Mouse (Mus musculus) stomach, embryonic 16.5 days (tissue): ENCODE data around the gene Psat1. TPM values are rescaled to one million over a fixed set of nuclear protein-coding genes. Genes with fewer than 3 reads are reported as not detected.

ENCODE experiments used
- ATAC-seq: fragments of 200-750 bp; cut with Nextera tagmentation; 2 replicates; pipeline ENCODE4 v1.8.0; 2017; ENCODE audit warnings: moderate number of reproducible peaks, moderate TSS enrichment; ENCODE audit not compliant: insufficient read depth, low FRiP score
- H3K27ac ChIP-seq: fragments of 300-500 bp; sonication (generic); 2 replicates; pipeline ENCODE4 v1.5.1; 2014; ENCODE audit warnings: low read length
- H3K27me3 ChIP-seq: fragments of 300-500 bp; sonication (generic); 2 replicates; pipeline ENCODE4 v1.6.1; 2014; ENCODE audit warnings: low read length, control low read depth, mixed read lengths; ENCODE audit not compliant: control insufficient read depth, insufficient read depth
- H3K36me3 ChIP-seq: fragments of 300-500 bp; sonication (generic); 2 replicates; pipeline ENCODE4 v1.6.1; 2014; ENCODE audit warnings: low read length; ENCODE audit not compliant: control insufficient read depth, insufficient read depth
- H3K4me1 ChIP-seq: fragments of 300-500 bp; sonication (generic); 2 replicates; pipeline ENCODE4 v1.6.1; 2014; ENCODE audit warnings: low read length, control low read depth, mixed read lengths; ENCODE audit not compliant: control insufficient read depth, insufficient read depth
- H3K4me2 ChIP-seq: fragments of 300-500 bp; sonication (generic); 2 replicates; pipeline ENCODE4 v1.6.1; 2014; ENCODE audit warnings: low read depth, low read length, mixed read lengths
- H3K4me3 ChIP-seq: fragments of 300-500 bp; sonication (generic); replicated peaks from 2 replicates; pipeline ENCODE4 v1.5.1; 2014; ENCODE audit warnings: mild to moderate bottlenecking, low read length
- H3K9ac ChIP-seq: fragments of 300-500 bp; sonication (generic); 2 replicates; pipeline ENCODE4 v1.6.1; 2014; ENCODE audit warnings: low read length
- H3K9me3 ChIP-seq: fragments of 300-500 bp; sonication (generic); replicated peaks from 2 replicates; pipeline ENCODE4 v1.6.1; 2016; ENCODE audit warnings: low read length, control low read depth; ENCODE audit not compliant: control insufficient read depth
- WGBS: fragments of 180-500 bp; shearing (Covaris S2); extraction: QIAGEN DNeasy Blood & Tissue Kit; methylation state at CpG from one replicate; pipeline ENCODE4 v1.1.7; 2014; 5-methylcytosine and 5-hydroxymethylcytosine counted together
- polyA plus RNA-seq: library from polyadenylated mRNA; unstranded; fragments of >200 nt; fragmentation: Nextera tagmentation; extraction: Ambion mirVana; gene quantifications from 2 replicates; pipeline ENCODE4 v1.2.1, GENCODE M21; 2015

Psat1 gene
- polyA plus RNA-seq, 1 experiment from 2014 or later = 106 TPM

- Histone ChIP-seq H3K27me3 (no peaks in the 10 kb centered on the region), H3K9me3 (no peaks in the 10 kb centered on the region), H3K4me1 (no peaks in the 10 kb centered on the region), H3K4me3 (no peak overlapping the region), H3K9ac (no peak overlapping the region), H3K36me3 (no peaks in the 10 kb centered on the region), H3K27ac (no peak overlapping the region), H3K4me2 (no peak overlapping the region)
- WGBS = 87% methylated on average over 4 of the region's 4 CpGs
- no peak for ATAC-seq
Observed at GRCm38 (mm10) chr19:15888466-15888865, 58.7 kb downstream of the Psat1 start.

DNA sequence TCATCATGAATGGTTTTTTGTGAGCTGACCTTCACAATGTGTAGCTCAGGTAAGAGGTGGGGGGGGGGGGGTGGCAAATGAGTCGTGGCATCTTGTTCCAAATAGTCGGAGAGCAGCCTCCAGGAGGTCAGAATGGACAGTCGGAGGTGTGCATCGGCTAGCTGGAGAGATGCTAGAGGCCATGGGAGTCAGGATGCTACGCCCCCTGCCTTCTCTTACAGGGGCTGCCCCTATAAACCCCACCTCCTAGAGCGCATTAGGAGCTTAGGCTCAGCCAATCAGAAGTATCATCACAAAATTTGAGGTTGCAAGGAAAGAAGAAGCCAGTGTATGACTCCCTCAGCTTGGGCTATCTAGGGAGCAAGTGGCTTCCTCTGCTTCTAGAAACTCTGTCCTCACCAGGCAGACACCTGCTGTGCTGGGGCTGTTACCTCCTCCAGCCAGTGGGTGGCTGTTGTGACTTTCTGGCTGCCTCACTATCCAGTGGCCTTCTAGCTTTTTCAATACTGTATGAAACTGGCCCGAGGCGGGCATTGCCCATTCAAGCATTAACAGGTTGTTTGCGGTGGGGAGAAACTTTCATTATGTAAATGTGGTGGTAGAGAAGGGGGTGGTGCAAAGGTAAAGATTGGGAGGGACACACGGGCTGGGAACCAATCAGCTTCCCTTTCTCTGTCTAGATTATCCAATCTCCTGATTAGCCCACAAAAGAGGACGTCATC lies 64.3 kb downstream of the Psat1 start:
- Histone ChIP-seq H3K27ac (no peak overlapping the region), H3K4me2 (no peak overlapping the region), H3K27me3 (no peaks in the 10 kb centered on the region), H3K4me3 (no peak overlapping the region), H3K9ac (no peak overlapping the region), H3K36me3 (no peaks in the 10 kb centered on the region), H3K9me3 (no peaks in the 10 kb centered on the region), H3K4me1 (no peaks in the 10 kb centered on the region)
- 72% methylated on average over 11 of the region's 11 CpGs for WGBS
- ATAC-seq = no peak

- Histone ChIP-seq H3K9ac (no peak overlapping the region), H3K4me2 (no peak overlapping the region), H3K9me3 (no peaks in the 10 kb centered on the region), H3K4me3 (no peak overlapping the region), H3K4me1 (no peaks in the 10 kb centered on the region), H3K27ac (no peak overlapping the region; the same call in 1 of the 2 replicates), H3K36me3 (no peaks in the 10 kb centered on the region), H3K27me3 (no peaks in the 10 kb centered on the region)
- 68% methylated on average over 8 of the region's 8 CpGs for WGBS
- ATAC-seq = no peak
Observed at GRCm38 (mm10) chr19:15880731-15881130, 66.4 kb downstream of the Psat1 start.

- Histone ChIP-seq H3K4me1 (no peaks in the 10 kb centered on the region), H3K27ac (no peak overlapping the region), H3K36me3 (no peaks in the 10 kb centered on the region), H3K27me3 (no peaks in the 10 kb centered on the region), H3K4me3 (no peak overlapping the region), H3K4me2 (no peak overlapping the region), H3K9ac (no peak overlapping the region), H3K9me3 (no peaks in the 10 kb centered on the region)
- WGBS = 88% methylated on average over 5 of the region's 5 CpGs
- no peak for ATAC-seq
Observed at GRCm38 (mm10) chr19:15879271-15879670, 67.9 kb downstream of the Psat1 start.

- no peak overlapping the region for H3K9ac ChIP-seq
- H3K27ac ChIP-seq = no peak overlapping the region
- no peaks in the 10 kb centered on the region for H3K4me1 ChIP-seq
- WGBS = 19% methylated on average over 7 of the region's 7 CpGs
- H3K9me3 ChIP-seq = no peaks in the 10 kb centered on the region
- H3K36me3 ChIP-seq = no peaks in the 10 kb centered on the region
- H3K4me2 ChIP-seq = no peak overlapping the region
- ATAC-seq = no peak
- H3K4me3 ChIP-seq = no peak overlapping the region
- no peaks in the 10 kb centered on the region for H3K27me3 ChIP-seq
Observed at GRCm38 (mm10) chr19:15868865-15869698, 78.1 kb downstream of the Psat1 start.

DNA sequence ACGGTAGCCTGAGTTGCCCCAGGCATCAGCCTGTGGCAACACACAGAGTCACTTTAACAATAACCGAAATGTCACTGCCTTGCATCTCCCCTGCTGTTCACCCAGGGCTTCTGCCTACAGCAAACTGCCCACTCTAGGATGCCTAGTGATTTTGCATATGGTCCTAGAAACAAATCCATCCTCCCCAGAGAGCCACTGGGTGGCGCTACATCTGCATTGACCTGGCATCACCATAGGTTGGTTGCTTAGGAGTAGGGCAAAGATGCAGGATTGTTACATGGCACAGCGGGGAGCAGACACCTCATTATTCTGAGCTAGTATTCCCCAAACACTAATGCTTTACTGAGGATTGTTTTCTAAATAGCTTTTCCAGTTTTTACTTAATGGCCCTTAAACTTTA lies 80.3 kb downstream of the Psat1 start:
- Histone ChIP-seq H3K36me3 (no peaks in the 10 kb centered on the region), H3K27ac (no peak overlapping the region), H3K9ac (no peak overlapping the region), H3K4me1 (no peaks in the 10 kb centered on the region), H3K9me3 (no peaks in the 10 kb centered on the region), H3K4me3 (no peak overlapping the region), H3K4me2 (no peak overlapping the region), H3K27me3 (no peaks in the 10 kb centered on the region)
- WGBS = 73% methylated on average over 4 of the region's 4 CpGs
- ATAC-seq = no peak

DNA sequence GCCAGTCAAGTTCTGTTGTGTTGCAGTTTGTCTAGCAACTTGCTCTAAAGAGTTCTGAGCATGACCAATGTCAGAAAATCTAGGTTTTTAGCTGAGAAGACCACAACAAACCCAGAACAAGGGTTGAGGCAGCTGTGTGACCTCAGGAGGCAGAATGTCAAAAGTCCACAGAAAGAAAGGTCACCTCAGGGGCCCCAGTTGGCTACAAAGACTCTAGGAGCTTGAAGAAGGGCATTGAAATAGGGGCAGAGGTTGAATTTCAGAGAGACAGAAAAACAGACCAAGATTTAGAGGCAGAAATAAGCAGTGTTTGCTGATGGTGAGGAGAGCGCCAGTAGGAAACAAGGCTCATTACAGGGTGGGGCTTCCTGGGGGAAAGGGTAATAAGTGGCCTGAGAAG lies 81.0 kb downstream of the Psat1 start:
- no peak overlapping the region for H3K27ac ChIP-seq
- no peaks in the 10 kb centered on the region for H3K9me3 ChIP-seq
- 85% methylated on average over 1 of the region's 1 CpGs for WGBS
- no peak overlapping the region for H3K4me3 ChIP-seq
- no peak overlapping the region for H3K4me2 ChIP-seq
- ATAC-seq = no peak
- no peaks in the 10 kb centered on the region for H3K36me3 ChIP-seq
- H3K27me3 ChIP-seq = no peaks in the 10 kb centered on the region
- H3K9ac ChIP-seq = no peak overlapping the region
- no peaks in the 10 kb centered on the region for H3K4me1 ChIP-seq

GRCm38 (mm10) chr19:15865431-15865830 lies 81.7 kb downstream of the Psat1 start:
- H3K4me2 ChIP-seq = no peak overlapping the region
- H3K4me1 ChIP-seq = no peaks in the 10 kb centered on the region
- H3K36me3 ChIP-seq = no peaks in the 10 kb centered on the region
- no peak overlapping the region for H3K9ac ChIP-seq
- no peak overlapping the region for H3K4me3 ChIP-seq
- H3K27me3 ChIP-seq = no peaks in the 10 kb centered on the region
- ATAC-seq = no peak
- no peak overlapping the region for H3K27ac ChIP-seq
- no peaks in the 10 kb centered on the region for H3K9me3 ChIP-seq

- 78% methylated on average over 2 of the region's 2 CpGs for WGBS
Observed at GRCm38 (mm10) chr19:15864129-15864528, 83.0 kb downstream of the Psat1 start.

More at GRCm38 (mm10) chr19:15864129-15864528, 83.0 kb downstream of the Psat1 start:
- ATAC-seq = no peak
- no peak overlapping the region for H3K4me2 ChIP-seq
- H3K9ac ChIP-seq = no peak overlapping the region
- H3K4me1 ChIP-seq = no peaks in the 10 kb centered on the region
- no peaks in the 10 kb centered on the region for H3K9me3 ChIP-seq
- no peak overlapping the region for H3K4me3 ChIP-seq
- H3K36me3 ChIP-seq = no peaks in the 10 kb centered on the region
- no peaks in the 10 kb centered on the region for H3K27me3 ChIP-seq
- no peak overlapping the region for H3K27ac ChIP-seq
